In the genomic region with DNA sequence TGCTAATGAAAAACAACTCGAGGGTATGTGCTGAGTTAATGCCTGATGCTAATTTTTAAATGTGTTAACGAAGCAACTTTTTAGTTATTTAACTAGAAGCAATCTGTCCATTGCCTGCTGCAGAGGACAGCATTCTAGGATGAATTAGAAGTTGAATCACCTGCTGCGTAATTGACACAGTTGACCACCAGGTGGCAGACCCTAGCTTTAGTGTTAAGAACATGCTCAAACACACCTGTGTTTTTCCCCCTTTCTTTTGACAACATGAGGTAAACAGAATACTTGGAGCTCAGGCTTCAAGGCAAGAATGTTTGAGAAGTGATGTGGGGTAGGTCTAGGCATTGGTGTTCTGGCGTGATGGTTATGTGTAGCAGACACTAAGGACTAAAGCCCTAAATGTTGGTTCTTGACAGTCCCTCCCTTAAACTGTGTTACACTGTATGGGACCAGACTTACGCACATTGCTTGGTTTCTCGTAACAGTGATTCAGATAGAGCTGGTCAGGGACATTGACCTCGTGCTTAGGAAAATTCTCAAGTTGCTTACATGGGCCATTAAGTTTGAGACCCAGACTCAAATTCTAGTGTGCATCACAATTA, we compare ENCODE assay signal across 8 mouse cellular contexts. TPM values are rescaled to one million over a fixed set of nuclear protein-coding genes. Genes with fewer than 3 reads are reported as not detected.
A peak's percentile ranks its signal among the peaks of the same experiment; 100 is the strongest.
DNase-seq lines count a peak whose midpoint lies in the region; ATAC-seq lines count a peak whose summit lies in the region.

No protein-coding gene starts in this region.

- WGBS in midbrain, embryonic 15.5 days = 45% methylated on average over 7 of the region's 7 CpGs

- peak; percentile 43 to 67 for DNase-seq in left cerebral cortex, adult 18-20 months (ENCODE audit: low spot score in 2 of 2)
- DNase-seq in left cerebral cortex, adult 11 months (ENCODE audit: low spot score) = no peak
- DNase-seq in adipocyte (ENCODE audit: low spot score) = peak; percentile 75
- DNase-seq in heart, postnatal 4 days = peak; percentile 57
- peak; percentile 45 to 61 for DNase-seq in layer of hippocampus, postnatal 14 days (ENCODE audit: low spot score in 2 of 2)
- DNase-seq in telencephalon, adult 2 months (ENCODE audit: low read depth, low spot score) = peak; percentile 40

- ATAC-seq in common myeloid progenitor, adult 5-6 weeks (replicated peaks; ENCODE audit: low read depth, poor library complexity, severe bottlenecking) = 0 out of 2 replicates have a peak, but pooled peaks have one; percentile 69
- ATAC-seq in midbrain, embryonic 15.5 days (replicated peaks) = peak; percentile 48

- no peak overlapping the region for H3K4me3 ChIP-seq in midbrain, embryonic 15.5 days

- H3K27ac ChIP-seq in midbrain, embryonic 15.5 days = no peak overlapping the region

- H3K27me3 ChIP-seq in midbrain, embryonic 15.5 days (replicated peaks) = no peaks in the 10 kb centered on the region

- H3K4me1 ChIP-seq in midbrain, embryonic 15.5 days = no peaks in the 10 kb centered on the region

- H3K9ac ChIP-seq in midbrain, embryonic 15.5 days = no peak overlapping the region

- 0 out of 2 replicates have a peak, but pooled peaks cover 3% of the 10 kb centered on the region for H3K36me3 ChIP-seq in midbrain, embryonic 15.5 days (replicated peaks)

- no peaks in the 10 kb centered on the region for H3K9me3 ChIP-seq in midbrain, embryonic 15.5 days

- H3K4me2 ChIP-seq in midbrain, embryonic 15.5 days = no peak overlapping the region

RNA-seq across cellular contexts. Expression of a gene that starts 22.8 kb away (rescaled TPM):
- total RNA-seq in left cerebral cortex, adult 18-20 months (2021) = 1 to 10 TPM; 1.6 to 2.3 TPM
- total RNA-seq in common myeloid progenitor, adult 5-6 weeks (2017) = 0.41 TPM in 1 of 2 replicates, not detected in the other
- total RNA-seq in heart, postnatal 4 days (2021) = 10 to 100 TPM; 11.2 to 11.8 TPM
- total RNA-seq in layer of hippocampus, postnatal 14 days (2021) = 1 to 10 TPM; 3.9 to 4.9 TPM
- 2.8 and 3.2 TPM in 2 replicates for polyA plus RNA-seq in midbrain, embryonic 15.5 days (2015; fragmentation: Nextera tagmentation; extraction: Ambion mirVana)

RNA-seq across cellular contexts. Expression of a gene that starts 58.7 kb away (rescaled TPM):
- total RNA-seq in left cerebral cortex, adult 18-20 months (2021) = 10 to 100 TPM; 40.3 to 45.7 TPM
- 0.15 TPM in 1 of 2 replicates, not detected in the other for total RNA-seq in common myeloid progenitor, adult 5-6 weeks (2017)
- 1 to 10 TPM; 1.7 to 2.4 TPM for total RNA-seq in heart, postnatal 4 days (2021)
- total RNA-seq in layer of hippocampus, postnatal 14 days (2021) = 10 to 100 TPM; 68.6 to 72.3 TPM
- polyA plus RNA-seq in midbrain, embryonic 15.5 days (2015; fragmentation: Nextera tagmentation; extraction: Ambion mirVana) = 5.9 and 7.7 TPM in 2 replicates

Comparison
In these comparisons a context has a peak if more than half of its experiments do, and no peak if none do; other contexts are left out.
1. RNA of a gene that starts 58.7 kb away (total RNA-seq): 68.6 to 72.3 TPM in layer of hippocampus, postnatal 14 days and 40.3 to 45.7 TPM in left cerebral cortex, adult 18-20 months; 1.7 to 2.4 TPM in heart, postnatal 4 days and 0.15 TPM in common myeloid progenitor, adult 5-6 weeks; every median in the first group is over 10 times any median in the second.